Mouse (Mus musculus) kidney, postnatal 14 days (tissue): ENCODE measurements around the gene Trim44.

Experiments used
- DNase-seq: peaks from one replicate; pipeline ENCODE4 v3.0.0; 2022; ENCODE audit warnings: mixed read lengths

Trim44 gene

GRCm38 (mm10) chr2:102364565-102365200, 42.9 kb downstream of the Trim44 start:
- DNase-seq: no peak

DNA sequence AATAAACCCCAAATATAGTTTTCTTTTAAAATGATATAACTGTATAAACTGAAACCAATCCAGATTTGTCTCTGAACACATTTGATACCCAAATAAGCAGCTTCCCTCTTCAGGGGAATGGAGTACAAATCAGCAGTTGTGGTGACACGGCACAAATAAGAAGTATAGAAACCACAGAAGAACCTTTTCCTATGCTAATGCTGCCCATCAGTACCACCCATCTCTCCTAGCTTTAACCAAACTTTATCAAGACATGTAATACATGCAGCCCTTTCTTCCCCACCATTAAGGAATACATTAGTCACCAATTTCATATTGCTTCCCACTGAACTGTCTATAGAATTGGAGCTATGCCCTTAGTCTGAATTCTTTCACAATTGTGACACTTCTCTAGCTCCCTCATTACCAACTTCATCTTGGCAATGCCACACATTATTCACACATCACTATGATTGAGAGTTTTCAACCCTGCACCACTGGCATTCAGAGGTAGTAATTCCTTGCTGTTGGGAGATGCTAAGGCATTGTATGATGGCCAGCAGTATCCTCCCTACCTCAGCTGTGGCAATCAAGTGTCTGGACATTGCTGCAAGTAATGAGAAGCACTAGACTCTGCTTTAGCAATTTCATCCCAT, 44.6 kb downstream of the Trim44 start:
- no peak for DNase-seq

DNA sequence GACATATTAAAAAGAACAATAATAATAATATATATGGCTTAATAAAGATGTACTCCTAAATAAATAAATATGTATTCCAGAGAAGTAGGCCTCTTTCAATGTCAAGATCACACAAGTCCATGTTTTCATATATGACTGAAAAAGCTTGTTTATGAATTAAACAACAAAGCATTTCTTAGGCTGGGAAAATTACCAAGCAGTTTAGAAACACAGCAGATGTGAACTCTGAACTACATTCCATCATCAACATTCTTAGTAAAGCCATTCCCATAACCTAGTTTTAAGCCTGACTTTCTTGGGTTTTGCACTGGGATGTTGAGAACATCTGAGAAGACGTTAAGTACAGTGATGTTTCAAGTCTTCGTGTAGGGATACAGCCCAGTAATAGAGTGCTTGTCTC, 45.4 kb downstream of the Trim44 start:
- no peak for DNase-seq

- peak; percentile 63 for DNase-seq
These were observed 50.5 kb downstream of the Trim44 start for GRCm38 (mm10) chr2:102356879-102357695.

DNA sequence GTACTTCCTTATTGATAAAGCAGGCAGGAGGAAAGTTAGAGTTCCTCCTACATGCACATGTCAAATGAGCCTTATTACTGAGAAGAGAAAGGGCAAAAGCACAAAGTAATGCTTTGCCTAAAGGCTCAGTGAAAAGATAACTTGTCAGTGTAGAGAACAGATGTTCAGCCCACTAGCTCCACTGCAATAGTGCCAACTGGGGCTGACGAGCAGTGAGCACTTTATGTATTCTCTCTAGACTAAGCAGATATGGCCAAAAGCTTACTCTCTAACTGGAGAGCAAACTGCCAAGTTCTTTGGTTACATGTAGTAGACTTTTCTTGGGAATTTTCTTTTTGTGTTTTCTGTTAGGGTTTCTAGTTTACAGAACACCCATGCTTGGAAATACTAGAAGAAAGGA, 53.6 kb downstream of the Trim44 start:
- no peak for DNase-seq

GRCm38 (mm10) chr2:102341429-102341828, 66.2 kb downstream of the Trim44 start:
- DNase-seq: no peak

DNA sequence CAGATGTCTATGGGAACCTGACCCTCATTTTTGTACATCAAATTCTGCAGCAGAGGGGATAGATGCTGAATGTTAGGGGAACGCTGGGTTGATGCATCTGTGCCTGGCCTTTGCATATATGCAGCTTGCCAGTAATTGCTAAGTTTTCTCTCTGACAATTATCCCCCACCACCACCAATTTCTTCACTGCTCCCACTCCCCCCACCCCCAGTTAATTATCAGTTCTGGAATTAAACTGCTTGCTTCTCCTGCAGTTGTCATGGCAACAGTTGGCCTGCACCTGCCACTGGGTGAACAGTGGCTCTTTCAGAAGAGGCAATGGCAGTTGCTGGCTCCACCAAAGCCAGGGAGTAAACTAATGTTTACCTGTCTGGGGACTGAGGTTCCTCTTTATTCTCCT, 70.8 kb downstream of the Trim44 start:
- no peak for DNase-seq

GRCm38 (mm10) chr2:102331932-102332331, 75.7 kb downstream of the Trim44 start:
- no peak for DNase-seq

- no peak for DNase-seq
These were observed 76.5 kb downstream of the Trim44 start for GRCm38 (mm10) chr2:102331092-102331491.

DNA sequence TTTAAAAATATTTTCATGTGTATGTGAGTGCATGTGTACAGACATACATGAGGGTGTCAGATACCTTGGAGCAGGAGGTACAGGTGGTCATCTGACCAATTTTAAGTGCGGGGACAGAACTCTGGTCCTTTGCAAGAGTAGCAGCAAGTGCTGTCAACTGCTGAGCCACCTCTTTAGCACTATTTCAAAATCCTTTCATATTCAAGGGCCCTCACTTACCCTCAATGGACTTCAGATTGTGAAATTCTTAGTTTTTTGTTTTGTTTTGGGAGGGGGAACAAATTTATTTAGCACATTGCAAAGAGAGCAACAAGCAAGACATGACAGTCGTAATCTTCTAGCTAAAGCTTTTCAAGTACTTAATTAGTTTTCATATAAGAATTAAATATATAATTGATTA, 81.7 kb downstream of the Trim44 start:
- DNase-seq: no peak

- DNase-seq: no peak
These were observed 83.3 kb downstream of the Trim44 start for GRCm38 (mm10) chr2:102324336-102324735.

GRCm38 (mm10) chr2:102316540-102316939, 91.1 kb downstream of the Trim44 start:
- no peak for DNase-seq

DNA sequence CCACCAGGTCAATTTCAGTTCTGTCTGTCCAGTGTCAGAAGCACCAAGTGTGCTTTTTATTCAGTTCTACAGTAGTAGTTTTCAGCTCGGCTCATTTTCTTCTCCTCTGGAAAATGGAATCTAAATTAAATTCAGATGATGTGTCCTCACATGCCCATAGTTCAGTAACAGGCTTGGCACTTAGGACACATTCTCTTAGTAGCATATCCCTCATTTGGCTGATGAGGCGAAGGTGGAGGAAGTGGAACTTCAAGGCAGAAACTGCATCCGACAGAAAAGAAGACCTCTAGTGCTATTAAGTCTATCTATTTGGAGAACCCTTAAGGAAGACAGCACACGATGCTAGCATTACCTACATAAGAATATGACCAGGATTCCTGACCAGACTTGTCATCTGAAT, 92.5 kb downstream of the Trim44 start:
- DNase-seq: no peak

DNA sequence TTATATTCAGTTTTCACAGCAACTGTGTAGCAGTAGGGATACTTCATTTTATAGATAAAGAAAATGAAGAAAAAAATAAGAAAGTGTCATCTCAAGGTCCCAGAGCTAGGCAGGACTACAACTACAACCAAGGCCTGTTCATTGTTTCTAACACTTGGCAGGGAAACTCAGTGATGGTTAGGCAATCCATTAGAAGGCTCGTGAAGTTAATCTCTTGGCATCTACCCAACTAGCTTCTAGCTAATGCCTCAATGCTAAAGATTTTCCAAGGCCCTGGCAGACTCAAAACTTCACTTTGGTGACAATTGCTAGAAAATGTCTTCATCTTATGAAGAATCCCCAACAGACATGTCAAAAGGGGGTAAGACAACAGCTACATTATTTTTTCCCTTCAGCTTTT, 93.0 kb downstream of the Trim44 start:
- no peak for DNase-seq

DNA sequence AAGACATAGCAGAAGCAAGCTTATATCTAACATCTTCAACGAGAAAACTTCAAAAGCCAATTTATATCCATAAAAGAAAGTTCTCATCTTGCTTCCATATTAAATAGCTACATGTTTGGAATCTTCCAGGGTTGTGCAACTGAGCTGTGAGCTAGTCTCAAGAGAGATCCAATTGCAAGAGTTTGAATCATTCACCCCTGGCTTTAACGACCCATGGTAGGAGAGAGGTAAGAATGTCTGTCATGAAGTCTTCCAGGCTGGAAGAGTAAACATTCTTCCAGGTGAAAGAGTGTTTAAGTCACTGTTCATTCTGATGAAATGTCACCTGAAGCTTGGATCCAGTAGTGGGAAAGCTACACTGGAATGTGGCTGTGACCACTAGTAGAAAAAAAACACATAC, 93.6 kb downstream of the Trim44 start:
- DNase-seq: no peak

DNA sequence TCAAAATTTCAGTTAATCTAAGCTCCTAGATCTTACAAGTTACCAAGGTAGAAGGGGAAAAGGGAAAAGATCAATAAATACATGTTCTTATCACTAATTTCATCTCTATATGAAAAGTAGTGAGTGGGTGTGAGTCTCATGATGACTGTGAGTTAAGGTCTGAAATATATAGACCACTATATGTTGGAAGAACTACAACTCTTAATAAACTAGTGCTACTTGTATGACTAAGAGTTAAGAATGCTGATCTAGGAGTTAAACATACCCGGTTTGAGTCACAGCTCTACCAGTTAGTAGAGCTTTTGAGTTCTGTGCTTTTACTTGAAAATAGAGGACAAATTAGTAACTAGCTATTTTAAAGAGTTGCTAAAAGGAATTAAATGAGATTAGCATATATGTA, 94.7 kb downstream of the Trim44 start:
- no peak for DNase-seq

GRCm38 (mm10) chr2:102303274-102303673, 104.4 kb downstream of the Trim44 start:
- no peak for DNase-seq

GRCm38 (mm10) chr2:102302532-102302931, 105.1 kb downstream of the Trim44 start:
- DNase-seq: no peak

DNA sequence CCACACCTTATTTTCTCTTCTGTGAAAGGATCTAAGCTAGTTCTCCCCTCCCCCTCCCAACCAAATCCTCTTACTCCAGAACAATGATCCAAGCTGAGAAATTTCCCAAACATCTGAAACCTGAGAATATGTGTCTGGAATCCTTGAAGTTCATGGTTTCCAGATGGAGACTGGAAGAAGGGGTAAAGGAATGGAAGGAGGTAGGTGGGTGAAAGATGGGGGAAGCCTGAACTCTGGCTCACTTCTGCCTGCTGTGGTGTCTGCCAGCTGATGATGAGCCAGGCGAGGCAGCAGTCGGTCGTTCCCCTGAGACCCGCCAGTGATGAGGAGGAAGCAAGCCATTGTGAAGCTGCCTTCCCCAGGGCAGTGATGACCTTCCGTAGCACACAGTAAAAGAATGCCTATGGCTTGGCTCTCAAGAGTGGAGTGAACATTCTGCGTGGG, 112.8 kb downstream of the Trim44 start:
- peak; percentile 43 for DNase-seq

- DNase-seq: no peak
These were observed 114.4 kb downstream of the Trim44 start for GRCm38 (mm10) chr2:102293181-102293580.

- DNase-seq: no peak
These were observed 115.6 kb downstream of the Trim44 start for GRCm38 (mm10) chr2:102292051-102292450.

GRCm38 (mm10) chr2:102291533-102291932, 116.1 kb downstream of the Trim44 start:
- no peak for DNase-seq

GRCm38 (mm10) chr2:102290041-102290440, 117.6 kb downstream of the Trim44 start:
- peak; percentile 78 for DNase-seq

GRCm38 (mm10) chr2:102288676-102289075, 119.0 kb downstream of the Trim44 start:
- no peak for DNase-seq
